Mouse (Mus musculus) left cerebral cortex, adult 18-20 months (tissue): ENCODE measurements around the gene Myh7. TPM values are rescaled to one million over a fixed set of nuclear protein-coding genes. Genes with fewer than 3 reads are reported as not detected.
"Not testable (repeated sequence)": the region's sequence is repeated elsewhere in the genome, so short reads cannot be mapped to it uniquely, and the experiment has no call there.

Source experiments
- DNase-seq, 2 experiments: peaks; one replicate each; pipeline ENCODE4 v3.0.0; 2021 to 2022; ENCODE audit warnings: low spot score in 2 of 2, mixed read lengths in 1 of 2
- long read RNA-seq, 2 experiments: library from polyadenylated mRNA; stranded (forward); transcript quantifications; one replicate each; pipeline ENCODE4 v2.0.0; 2021
- total RNA-seq, 2 experiments: library from RNA; stranded (reverse); gene quantifications; 2 replicates each; pipeline ENCODE4 v1.2.3; 2021

Gene Myh7
- total RNA-seq: 10 to 100 TPM; 16.0 to 18.2 TPM
- long read RNA-seq, experiment 1, partial matches to known transcripts: 30 of 32 reads
- long read RNA-seq, experiment 1, other reads (novel, unspliced or antisense): 2 of 32 reads
- long read RNA-seq, experiment 2, partial matches to known transcripts: 25 of 26 reads
- long read RNA-seq, experiment 2, other reads (novel, unspliced or antisense): 1 of 26 reads

DNA sequence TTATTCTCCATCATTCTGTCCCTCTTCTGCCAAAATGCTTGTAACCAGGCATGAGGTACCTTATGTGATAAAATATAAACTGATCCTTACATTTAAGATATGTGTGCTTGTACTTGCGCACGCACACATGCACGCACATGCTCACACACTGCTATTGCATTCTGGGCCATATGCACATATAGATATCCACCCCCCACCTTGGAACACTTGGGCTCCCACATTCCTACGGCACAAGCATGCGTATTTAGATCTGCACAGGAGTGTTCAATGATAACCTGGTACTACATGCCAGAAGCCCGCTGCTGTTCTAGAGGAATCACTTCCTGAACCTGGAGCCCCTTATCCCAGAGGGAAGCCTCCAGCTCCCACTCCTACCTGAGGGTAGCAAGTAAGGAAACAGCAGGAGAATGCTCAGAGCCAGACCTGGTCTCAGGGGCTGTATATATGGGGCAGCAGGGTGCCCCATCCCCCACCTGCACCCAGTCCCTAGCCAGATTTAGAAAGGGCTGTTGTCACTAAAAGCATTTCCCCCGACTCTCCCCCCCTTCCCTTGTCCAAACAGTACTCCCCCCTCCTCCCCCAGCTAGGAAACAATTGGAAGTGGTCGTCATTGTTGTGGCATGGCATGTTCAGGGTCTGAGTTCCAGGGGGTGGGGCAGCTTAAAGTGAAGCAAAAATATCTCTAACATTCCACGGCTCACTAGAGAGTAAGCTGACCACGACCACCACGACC lies at the start of gene Myh7:
Myh7 (minus strand) TSS at position 491 of the 733 bp plus-strand sequence.
- DNase-seq: no peak

- DNase-seq: not testable (repeated sequence)
Measured at GRCm38 (mm10) chr14:55043694-55044093, 49.3 kb upstream of the Myh7 start.

DNA sequence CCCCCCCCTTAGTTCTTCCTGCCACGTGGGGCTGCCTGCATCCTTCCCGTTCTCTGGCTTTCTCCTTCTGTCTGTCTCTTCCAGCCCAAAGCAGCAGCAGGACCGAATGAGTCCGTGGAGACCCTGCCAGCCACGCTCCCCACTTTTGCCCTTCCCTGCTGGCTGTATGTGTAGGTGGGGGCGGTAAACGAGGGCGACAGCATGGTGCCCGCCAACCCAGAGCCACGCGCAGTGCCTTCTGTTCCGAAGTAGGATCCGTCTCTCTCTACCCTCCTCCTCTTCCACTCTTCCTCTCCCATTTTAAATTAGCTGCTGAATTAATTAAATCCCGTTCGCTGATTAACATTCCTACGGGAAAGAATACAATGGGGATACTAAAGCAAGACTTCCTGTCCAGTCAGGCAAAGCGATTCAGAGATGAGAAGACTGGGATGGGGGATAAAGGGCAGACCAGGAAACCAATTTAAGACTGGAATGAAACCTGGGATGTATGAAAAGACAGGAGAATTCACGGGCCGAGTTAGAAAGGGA lies 38.3 kb upstream of the Myh7 start:
- DNase-seq: no peak

DNA sequence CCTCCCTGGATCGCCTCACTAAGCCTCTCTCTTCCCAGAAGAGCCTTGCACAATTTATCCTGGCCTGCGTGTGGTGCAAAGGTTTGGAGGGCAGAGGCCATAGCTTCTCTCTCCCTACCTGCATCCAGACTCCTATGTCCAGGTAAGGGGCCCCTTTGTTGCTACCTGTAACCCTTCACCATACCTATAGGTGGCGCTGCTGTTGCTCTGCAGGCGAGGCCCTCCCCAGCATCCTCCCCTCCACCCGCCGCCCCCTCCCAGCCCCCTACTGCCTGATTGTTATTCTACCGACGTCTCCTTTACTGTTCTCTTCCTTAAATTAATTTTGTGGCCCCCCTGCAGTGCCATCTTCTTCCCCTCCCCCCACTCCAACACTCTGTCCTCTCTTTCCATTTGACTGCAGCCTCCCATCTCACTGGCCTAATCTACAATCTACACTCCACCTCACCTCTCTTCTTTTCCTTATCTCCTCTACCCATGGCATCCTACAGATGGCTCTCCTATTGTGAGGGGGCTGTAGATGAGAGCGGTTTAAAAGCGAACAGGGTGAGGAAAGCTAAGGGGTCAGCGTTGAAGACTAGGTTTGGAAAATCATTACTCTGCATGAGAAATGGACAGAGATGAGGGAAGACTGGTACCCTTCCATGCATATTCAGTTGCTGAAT lies 34.7 kb upstream of the Myh7 start:
- peak in 1 of 2 experiments; percentile 29 for DNase-seq

DNA sequence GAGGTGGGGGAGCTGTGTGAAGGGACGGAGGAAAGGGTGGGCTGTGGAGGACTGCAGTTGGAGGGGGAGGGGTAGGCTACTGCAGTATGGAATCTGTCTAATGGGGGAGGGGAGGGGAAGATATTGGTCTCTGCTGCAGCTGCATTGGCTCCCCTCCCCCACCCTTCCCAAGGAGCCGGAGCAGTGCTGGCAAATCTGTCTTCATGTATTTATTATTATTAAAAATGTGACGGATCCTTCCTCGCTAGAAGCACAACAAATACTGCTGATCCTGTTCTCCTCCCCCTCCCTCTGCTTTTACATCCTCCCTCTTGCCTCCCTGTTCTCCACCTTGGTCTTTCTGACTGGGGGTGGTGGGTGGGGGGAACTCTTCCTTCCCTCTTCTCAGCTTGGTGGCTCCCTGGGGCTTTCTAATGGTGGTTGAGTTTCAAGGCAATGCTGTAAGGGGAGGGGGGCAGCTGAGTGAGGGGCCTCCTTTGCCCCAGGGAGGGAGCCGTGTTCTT lies 34.0 kb upstream of the Myh7 start:
- DNase-seq: no peak

DNA sequence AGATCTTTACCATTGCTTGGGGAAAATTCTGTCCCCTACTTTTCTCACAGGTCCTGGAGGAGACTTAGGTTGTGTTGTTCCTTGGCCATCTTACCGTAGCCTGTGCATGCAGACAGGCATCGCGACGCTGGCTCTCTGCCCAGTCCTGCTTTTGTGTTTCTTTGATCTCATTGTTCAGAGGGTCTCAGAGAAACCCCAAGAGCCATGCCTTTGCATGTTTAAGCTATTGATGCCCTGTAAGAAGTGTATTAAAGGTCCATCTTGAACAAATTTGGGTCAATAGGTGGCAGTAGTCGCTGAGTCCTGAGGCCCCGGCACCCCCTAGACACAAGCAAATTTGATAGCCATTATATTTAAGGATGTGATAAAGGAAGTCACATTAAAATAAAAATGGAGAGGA lies 33.2 kb upstream of the Myh7 start:
- DNase-seq: no peak

GRCm38 (mm10) chr14:55027251-55027650 lies 32.8 kb upstream of the Myh7 start:
- no peak for DNase-seq

DNA sequence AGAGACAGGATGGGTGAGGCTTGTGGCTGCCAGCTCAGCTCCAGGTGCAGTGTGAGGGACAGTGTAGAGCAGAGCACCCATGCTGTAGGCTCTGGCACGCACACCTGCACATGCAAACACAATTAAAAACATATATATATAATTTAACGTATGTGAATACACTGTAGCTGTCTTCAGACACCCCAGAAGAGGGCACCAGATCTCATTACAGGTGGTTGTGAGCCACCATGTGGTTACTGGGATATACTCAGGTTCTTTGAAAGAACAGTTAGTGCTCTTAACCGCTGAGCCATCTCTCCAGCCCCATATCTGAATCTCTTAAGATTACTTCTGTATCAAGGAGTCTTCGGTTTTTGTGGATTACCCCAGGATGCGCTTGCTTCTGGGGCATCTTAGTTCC lies 31.1 kb upstream of the Myh7 start:
- DNase-seq: no peak

DNA sequence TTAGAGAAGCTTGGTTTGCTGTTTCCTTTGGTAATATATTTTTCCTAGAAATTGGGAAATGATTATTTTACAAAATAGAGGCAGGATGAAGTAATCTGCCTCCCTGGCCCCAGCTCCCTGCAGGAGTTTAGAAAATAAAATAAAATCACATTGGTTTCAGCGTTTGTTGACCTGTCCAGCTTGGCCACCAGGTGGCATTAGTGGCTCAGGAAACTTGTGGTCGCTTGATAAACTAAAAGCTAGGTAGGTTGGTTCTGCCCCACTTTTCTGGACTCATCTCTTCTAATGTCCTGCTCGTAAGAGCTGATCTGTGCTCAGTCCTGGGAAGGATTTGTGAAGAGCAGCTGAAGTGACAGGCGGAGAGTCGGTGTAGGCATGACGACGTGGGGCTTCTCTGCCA lies 29.8 kb upstream of the Myh7 start:
- DNase-seq: peak; percentile 66 to 69

GRCm38 (mm10) chr14:55023011-55023410 lies 28.6 kb upstream of the Myh7 start:
- no peak for DNase-seq

- no peak for DNase-seq
Measured at GRCm38 (mm10) chr14:55020394-55020793, 26.0 kb upstream of the Myh7 start.

DNA sequence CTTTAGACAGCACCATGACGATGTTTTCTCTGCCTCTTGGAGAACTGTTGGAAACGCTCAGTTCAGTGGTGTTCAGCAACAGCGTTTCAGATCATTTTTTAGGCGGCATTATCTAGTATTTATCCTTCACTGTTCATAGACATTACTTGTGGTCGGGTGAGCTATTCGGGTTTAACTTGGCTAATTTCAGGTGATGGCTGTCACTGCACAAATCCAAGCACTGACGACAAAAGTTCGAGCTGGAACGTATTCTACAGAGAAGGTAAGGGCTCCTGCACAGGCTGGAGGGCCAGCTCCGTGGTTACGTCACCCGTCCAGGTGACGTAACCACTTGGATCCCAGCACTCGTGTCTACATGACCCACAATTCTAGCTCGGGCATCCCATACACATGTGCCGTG lies 22.4 kb upstream of the Myh7 start:
- no peak for DNase-seq

DNA sequence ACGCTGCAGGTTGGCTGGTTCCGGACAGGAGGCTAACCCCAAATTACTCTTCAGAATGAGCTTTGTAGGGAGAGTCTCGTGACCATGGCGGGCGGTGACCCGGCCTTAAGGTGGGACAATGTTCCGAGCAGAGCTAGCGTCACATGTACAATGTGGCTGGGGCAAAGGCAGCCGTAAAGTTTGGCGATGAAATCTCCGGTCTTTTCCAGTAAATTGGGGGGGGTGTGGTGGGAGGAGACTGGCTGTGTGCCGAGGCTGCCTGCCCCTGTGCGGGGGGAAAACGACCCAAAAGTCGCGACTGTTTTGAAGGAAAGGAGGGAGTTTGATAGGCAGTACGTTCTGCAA lies 21.3 kb upstream of the Myh7 start:
- DNase-seq: no peak

- peak; percentile 99 for DNase-seq
Measured at GRCm38 (mm10) chr14:55014991-55015766, 20.8 kb upstream of the Myh7 start, which contains the start of gene Ngdn. Ngdn (plus strand) TSS chr14:55015454.

DNA sequence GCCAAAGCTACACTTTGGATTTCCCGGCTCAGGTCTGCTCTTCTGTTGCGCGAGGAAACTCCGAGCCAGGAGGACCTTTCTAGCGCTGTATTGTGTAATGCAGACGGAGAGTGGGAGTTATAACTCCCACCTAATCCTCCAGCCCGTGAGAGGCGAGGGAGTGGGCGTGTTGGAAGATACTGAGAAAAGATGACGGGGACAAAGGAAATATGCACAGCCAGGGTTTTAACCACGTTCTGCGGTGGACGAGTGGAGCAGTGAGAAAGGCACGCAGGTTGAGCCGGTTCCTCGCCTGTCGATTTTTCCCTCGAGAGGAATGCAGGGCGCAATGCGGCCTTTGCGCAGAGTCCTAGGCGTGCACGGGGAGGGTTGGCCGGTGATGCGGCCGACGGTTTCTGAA lies 20.2 kb upstream of the Myh7 start:
- DNase-seq: peak; percentile 72 to 76

- no peak for DNase-seq
Measured at GRCm38 (mm10) chr14:55011116-55011515, 16.7 kb upstream of the Myh7 start.

- no peak for DNase-seq
Measured at GRCm38 (mm10) chr14:55008417-55008816, 14.0 kb upstream of the Myh7 start.

DNA sequence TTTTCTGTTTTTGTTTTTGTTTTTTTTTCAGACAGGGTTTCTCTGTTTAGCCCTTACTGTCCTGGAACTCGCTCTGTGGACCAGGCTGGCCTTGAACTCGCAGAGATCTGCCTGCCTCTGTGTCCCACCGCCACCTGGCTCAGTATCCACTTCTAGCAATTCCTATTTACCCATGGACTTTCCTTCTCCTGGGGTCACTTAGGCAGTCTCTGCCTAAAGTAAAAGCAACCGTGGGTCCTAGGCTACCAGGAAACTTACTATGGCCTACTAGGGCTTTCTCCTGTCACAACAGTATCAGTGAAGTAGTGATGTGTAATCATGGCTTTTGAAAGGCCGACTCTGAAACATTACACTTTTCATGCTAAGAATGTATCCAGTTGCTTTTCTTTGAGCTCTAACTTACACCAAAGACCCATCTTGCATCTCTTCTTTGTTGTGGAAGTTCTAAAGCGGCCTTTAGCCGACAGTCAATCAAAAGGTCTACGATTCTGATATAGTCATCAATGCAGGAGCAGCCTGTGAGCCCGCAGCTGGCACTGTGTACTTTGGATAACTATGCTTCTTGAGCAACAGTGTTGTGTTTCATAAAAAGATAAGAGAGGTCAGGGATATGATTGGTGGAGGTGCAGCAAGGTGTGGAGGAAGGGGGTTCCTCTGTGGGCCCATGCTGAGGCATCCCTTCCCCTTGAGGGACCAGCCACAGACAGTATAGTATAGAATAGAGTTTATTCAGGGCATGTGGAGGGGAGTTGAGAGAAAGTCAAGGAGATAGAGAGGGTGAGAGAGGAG lies 12.9 kb upstream of the Myh7 start:
- DNase-seq: no peak

DNA sequence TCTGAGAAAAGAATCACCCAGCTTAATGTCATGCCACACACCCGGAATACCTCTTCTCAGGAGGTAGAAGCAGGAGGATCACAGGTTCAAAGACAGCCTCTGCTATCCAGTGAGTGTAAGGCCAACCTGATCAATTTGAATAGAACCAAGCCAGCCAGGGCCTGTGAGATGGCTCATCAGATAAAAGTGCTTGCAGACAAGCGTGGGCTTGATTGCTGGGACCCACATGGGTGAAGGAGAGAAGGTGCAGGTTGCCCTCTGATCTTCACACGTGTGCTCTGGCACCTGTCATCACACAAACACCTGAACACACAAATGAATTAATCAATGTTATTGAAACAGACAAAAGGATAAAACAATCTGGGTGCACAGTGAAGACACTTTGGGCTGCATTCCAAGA lies 12.1 kb upstream of the Myh7 start:
- no peak for DNase-seq

DNA sequence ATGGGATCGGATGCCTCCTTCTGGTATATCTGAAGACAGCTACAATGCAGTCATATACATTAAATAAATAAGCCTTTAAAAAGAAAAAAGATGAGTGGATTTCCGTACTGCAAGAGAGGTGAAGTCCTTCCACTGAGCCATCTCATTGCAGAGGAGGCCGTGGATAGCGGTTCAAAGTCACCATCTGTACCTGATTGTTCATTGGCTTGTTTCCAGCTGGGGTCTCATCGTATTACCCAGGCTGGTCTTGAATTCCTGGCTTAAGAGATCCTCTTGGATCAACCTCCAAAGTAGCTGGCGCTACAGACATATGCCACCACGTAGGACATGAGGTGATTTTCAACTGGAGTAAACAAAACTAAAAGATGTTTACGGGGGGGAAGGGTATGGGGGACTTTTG lies 11.5 kb upstream of the Myh7 start:
- DNase-seq: no peak
